Mouse (Mus musculus) macrophage (primary cell): ENCODE results near the gene 1700024P04Rik. TPM values are rescaled to one million over a fixed set of nuclear protein-coding genes. Genes with fewer than 3 reads are reported as not detected.
A peak's percentile ranks its signal among the peaks of the same experiment; 100 is the strongest.

Experiments used
- H3K27ac ChIP-seq: fragments of 350-480 bp; formaldehyde crosslinking; 2 replicates; pipeline ENCODE4 v1.9.0; 2021
- H3K36me3 ChIP-seq: fragments of 350-480 bp; formaldehyde crosslinking; 2 replicates; pipeline ENCODE4 v1.9.0; 2021; ENCODE audit errors: inconsistent target
- H3K4me3 ChIP-seq: fragments of 350-480 bp; formaldehyde crosslinking; 2 replicates; pipeline ENCODE4 v1.9.0; 2021; ENCODE audit errors: inconsistent target
- H3K79me2 ChIP-seq: fragments of 350-480 bp; formaldehyde crosslinking; 2 replicates; pipeline ENCODE4 v1.9.0; 2021; ENCODE audit errors: inconsistent target
- WGBS: methylation state at CpG from one replicate; pipeline ENCODE4 v1.1.7; 2026; ENCODE audit warnings: inconsistent platforms; ENCODE audit not compliant: missing documents; 5-methylcytosine and 5-hydroxymethylcytosine counted together
- polyA plus RNA-seq: library from polyadenylated mRNA; stranded (reverse); fragments of 250-400 nt; gene quantifications from 3 replicates; pipeline ENCODE4 v1.2.4, GENCODE M21; 2018; ENCODE audit warnings: inconsistent platforms

1700024P04Rik gene
- polyA plus RNA-seq, 1 experiment from 2014 or later = not detected

DNA sequence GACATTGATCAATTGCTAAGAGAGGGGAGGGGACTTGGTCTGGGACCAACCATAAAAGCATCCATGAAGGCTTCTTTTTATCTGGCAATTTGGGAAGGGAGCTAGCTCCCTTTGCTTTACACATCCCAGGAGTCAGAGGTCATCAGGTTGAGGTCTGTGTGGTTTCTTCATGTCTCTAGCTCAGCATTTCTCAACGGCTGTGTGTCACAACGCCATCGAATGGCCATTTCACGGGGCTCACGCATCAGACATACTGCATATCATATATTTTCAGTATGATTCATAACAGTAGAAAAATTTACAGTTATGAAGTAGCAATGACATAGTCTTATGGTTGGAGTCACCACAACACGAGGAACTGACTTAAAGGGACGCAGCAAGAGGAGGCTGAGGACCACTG is 37.9 kb downstream of the 1700024P04Rik start:
- H3K36me3 ChIP-seq = no peaks in the 10 kb centered on the region
- no peak overlapping the region for H3K27ac ChIP-seq
- 59% methylated on average over 7 of the region's 7 CpGs for WGBS
- H3K4me3 ChIP-seq = no peak overlapping the region
- no peaks in the 10 kb centered on the region for H3K79me2 ChIP-seq

GRCm38 (mm10) chr13:98945908-98946307 is 38.5 kb downstream of the 1700024P04Rik start:
- 97% methylated on average over 3 of the region's 3 CpGs for WGBS
- H3K79me2 ChIP-seq = no peaks in the 10 kb centered on the region
- H3K4me3 ChIP-seq = no peak overlapping the region
- no peak overlapping the region for H3K27ac ChIP-seq
- no peaks in the 10 kb centered on the region for H3K36me3 ChIP-seq

DNA sequence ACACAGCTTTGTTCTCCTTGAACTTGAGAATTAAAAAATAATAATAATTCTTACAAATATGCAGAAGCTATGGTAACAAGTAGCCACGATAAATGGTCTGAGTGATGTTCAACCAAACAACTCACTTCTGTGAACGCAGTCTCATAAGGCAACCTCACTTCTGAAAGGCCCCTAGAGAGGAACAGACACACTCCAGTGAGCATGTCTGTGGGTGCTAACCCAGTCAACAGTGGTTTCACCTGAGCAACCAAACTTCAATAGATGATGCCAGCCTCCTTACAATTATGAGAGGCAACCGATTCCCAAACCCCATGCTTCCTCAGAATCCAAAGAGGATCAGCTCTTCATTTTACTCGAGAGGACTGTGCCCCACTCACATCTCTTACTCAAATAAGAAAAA is 39.0 kb downstream of the 1700024P04Rik start:
- no peaks in the 10 kb centered on the region for H3K36me3 ChIP-seq
- H3K27ac ChIP-seq = peak overlapping the region; percentile 76
- no peak overlapping the region for H3K4me3 ChIP-seq
- WGBS = 92% methylated on average over 4 of the region's 4 CpGs
- H3K79me2 ChIP-seq = no peaks in the 10 kb centered on the region

DNA sequence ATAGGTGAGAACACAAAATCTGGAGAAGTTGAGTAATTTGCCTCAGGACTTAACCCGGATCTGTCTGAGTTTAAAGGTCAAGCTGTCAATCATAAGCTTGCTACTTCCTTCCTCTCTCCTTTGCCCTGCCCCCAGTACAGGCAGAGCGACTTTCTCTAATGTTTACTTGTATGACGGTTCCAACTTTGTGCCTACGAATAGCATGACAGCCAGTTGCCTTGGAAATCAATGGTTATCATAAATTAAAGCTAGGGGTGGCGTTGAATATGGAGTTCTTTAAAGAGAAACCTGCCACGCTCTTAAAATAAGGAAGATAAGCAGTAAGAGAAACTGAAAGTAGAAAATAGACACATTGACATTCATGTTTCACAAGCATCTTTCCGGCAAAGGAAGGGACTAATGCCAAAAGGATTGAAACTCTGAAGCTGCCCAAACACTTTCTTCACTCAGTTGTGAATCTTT is 39.7 kb downstream of the 1700024P04Rik start:
- Histone ChIP-seq H3K4me3 (peak overlapping the region; percentile 41), H3K36me3 (no peaks in the 10 kb centered on the region), H3K79me2 (no peaks in the 10 kb centered on the region), H3K27ac (peak overlapping the region; percentile 76)
- WGBS = 1% methylated on average over 7 of the region's 7 CpGs

DNA sequence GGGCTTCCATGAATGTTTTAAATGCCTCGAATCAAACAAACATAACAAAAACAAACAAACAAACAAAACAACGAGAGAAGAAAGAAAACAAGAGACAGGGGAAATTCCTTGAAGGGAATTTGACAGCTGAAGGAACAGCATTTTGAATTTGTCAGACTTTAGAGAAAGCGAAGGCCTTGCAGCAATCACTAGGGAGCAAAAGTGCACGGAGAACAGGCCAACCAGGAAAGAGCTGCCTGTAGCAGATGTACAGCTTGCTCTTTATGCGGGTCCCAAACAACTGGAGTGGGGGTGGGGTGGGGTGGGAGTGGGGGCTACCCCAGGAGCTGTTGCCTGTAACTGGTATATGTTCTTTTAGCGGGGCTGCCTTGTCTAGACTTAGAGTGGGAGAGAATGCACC is 42.0 kb downstream of the 1700024P04Rik start:
- 61% methylated on average over 6 of the region's 6 CpGs for WGBS
- Histone ChIP-seq H3K79me2 (no peaks in the 10 kb centered on the region), H3K4me3 (no peak overlapping the region), H3K27ac (no peak overlapping the region), H3K36me3 (no peaks in the 10 kb centered on the region)

GRCm38 (mm10) chr13:98941829-98942343 is 42.5 kb downstream of the 1700024P04Rik start:
- 61% methylated on average over 7 of the region's 7 CpGs for WGBS
- Histone ChIP-seq H3K36me3 (no peaks in the 10 kb centered on the region), H3K4me3 (no peak overlapping the region), H3K27ac (no peak overlapping the region), H3K79me2 (no peaks in the 10 kb centered on the region)

DNA sequence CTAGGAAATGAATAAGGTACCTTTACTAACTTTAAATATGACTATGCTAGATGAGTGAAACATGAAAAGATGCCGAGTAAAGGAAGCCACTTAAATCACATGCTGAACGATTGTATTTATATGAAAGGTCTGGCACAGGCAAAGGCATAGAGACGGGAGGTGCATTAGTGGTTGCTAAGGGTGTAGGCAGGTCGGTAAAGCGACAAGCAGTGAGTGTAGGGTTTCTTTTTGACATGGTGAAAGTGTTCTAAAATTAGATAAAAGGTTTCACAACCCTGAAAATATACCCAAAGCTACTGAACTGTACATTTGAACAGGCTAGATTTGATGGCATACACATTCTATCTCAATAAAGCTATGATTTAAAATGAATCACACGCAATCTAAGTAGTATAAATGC is 47.3 kb downstream of the 1700024P04Rik start:
- Histone ChIP-seq H3K79me2 (no peaks in the 10 kb centered on the region), H3K27ac (no peak overlapping the region)

More for the DNA sequence above, 47.3 kb downstream of the 1700024P04Rik start:
- no peak overlapping the region for H3K4me3 ChIP-seq
- H3K36me3 ChIP-seq = no peaks in the 10 kb centered on the region
- 55% methylated on average over 6 of the region's 6 CpGs for WGBS

Other genes starting within 250 kb of the 1700024P04Rik start
- 41.5 to 104 TPM (median 81.1 TPM) in 3 replicates for gene Fcho2, start 169.1 kb downstream of the 1700024P04Rik start, polyA plus RNA-seq
- 25.1 to 51.3 TPM (median 32.1 TPM) in 3 replicates for gene Tnpo1, start 58.2 kb downstream of the 1700024P04Rik start, polyA plus RNA-seq
- gene Zfp366, start 200.3 kb upstream of the 1700024P04Rik start, polyA plus RNA-seq = 0.04 to 0.14 TPM (median 0.04 TPM) in 3 replicates